Mouse (Mus musculus): ENCODE results near the gene Ackr1. TPM values are rescaled to one million over a fixed set of nuclear protein-coding genes. Genes with fewer than 3 reads are reported as not detected.
A peak's percentile ranks its signal among the peaks of the same experiment; 100 is the strongest.

The Ackr1 gene
- total and polyA plus RNA-seq, 3 experiments: 0.19 to 0.42 TPM; not detected in 1

DNA sequence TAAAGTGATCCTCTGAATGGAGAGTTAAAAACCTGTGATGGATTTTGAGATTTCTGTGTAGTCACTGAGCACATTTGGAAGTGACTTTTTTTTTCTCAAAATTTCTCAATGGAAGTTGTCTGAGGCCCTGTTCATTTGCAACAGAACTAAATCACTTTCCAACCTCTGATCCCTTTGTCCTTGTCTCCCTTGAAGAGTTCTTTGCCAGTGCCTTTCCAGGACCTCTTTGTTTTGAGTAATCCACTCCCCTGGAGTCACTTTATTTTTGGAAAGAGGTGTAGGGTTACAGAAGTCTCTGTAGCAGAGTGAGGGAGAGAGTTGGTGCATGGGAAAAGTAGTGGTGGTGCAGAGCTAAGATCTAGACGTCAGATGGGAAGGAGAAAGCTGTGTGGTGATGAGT is 15.0 kb upstream of the Ackr1 start:
- H3K9ac ChIP-seq (ENCODE audit: control insufficient read depth, low read depth, low read length, poor library complexity, severe bottlenecking): no peak overlapping the region
- H3K27me3 ChIP-seq (ENCODE audit: control insufficient read depth in 1 of 2, insufficient read depth in 2 of 2, low read length in 2 of 2): no peaks in the 10 kb centered on the region
- no peaks in the 10 kb centered on the region for H3K9me3 ChIP-seq (replicated peaks; ENCODE audit: insufficient read depth, low read length)
- DNase-seq (ENCODE audit: low read depth, low spot score): no peak
- peaks cover 0 to 39% of the 10 kb centered on the region in 2 experiments; a peak in 2 of 4 replicates for H3K36me3 ChIP-seq (ENCODE audit: control insufficient read depth in 1 of 2, insufficient read depth in 2 of 2, low read length in 2 of 2)
- peaks cover 38 to 42% of the 10 kb centered on the region in 2 experiments for H3K4me1 ChIP-seq (ENCODE audit: control insufficient read depth in 1 of 2, insufficient read depth in 2 of 2, low read length in 2 of 2)
- no peaks in the 10 kb centered on the region; the same call in 1 of the 2 replicates for H3K79me2 ChIP-seq (ENCODE audit: control insufficient read depth, insufficient read depth, low read length, poor library complexity)
- TF ChIP-seq MEF2A (IDR thresholded peaks at IDR 0.05; ENCODE audit: extremely low read depth, insufficient replicate concordance, low read depth, low read length, poor library complexity, severe bottlenecking) (no peak), RAD21 (IDR thresholded peaks at IDR 0.05; ENCODE audit: low read depth, low read length) (no peak)
- H3K4me3 ChIP-seq (ENCODE audit: control insufficient read depth in 1 of 2, insufficient read depth in 1 of 2, low read depth in 2 of 2, low read length in 2 of 2): no peak overlapping the region
- H3K27ac ChIP-seq (ENCODE audit: control insufficient read depth, low read depth, low read length): no peak overlapping the region

DNA sequence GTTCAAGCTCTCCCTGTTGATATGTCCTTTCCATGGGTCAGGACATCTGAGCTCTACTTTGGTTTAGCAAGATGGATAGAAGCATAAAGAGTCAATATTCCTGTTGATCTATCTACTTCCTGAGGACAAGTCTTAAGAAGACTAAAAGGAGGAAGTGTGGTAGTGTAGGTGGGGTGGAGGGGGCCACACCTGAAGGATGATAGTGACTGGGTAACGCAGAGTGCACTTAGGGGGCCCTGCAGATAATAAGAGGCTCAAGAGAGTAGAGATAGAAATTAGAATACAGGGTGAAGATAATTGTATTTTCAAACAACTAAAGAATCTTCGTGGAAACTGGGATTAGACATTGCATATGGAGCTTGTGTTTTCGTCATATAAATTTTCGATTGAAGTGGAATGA is 11.6 kb upstream of the Ackr1 start:
- H3K9ac ChIP-seq (ENCODE audit: control insufficient read depth, low read depth, low read length, poor library complexity, severe bottlenecking): no peak overlapping the region
- no peaks in the 10 kb centered on the region; the same call in 1 of the 2 replicates for H3K79me2 ChIP-seq (ENCODE audit: control insufficient read depth, insufficient read depth, low read length, poor library complexity)
- H3K9me3 ChIP-seq (replicated peaks; ENCODE audit: insufficient read depth, low read length): no peaks in the 10 kb centered on the region
- no peak overlapping the region for H3K4me3 ChIP-seq (ENCODE audit: control insufficient read depth in 1 of 2, insufficient read depth in 1 of 2, low read depth in 2 of 2, low read length in 2 of 2)
- no peak overlapping the region for H3K27ac ChIP-seq (ENCODE audit: control insufficient read depth, low read depth, low read length)
- peak; percentile 33 for DNase-seq (ENCODE audit: low read depth, low spot score)
- H3K36me3 ChIP-seq (ENCODE audit: control insufficient read depth in 1 of 2, insufficient read depth in 2 of 2, low read length in 2 of 2): peaks cover 0 to 35% of the 10 kb centered on the region in 2 experiments; a peak in 2 of 4 replicates
- TF ChIP-seq GATA1 (IDR thresholded peaks at IDR 0.05; ENCODE audit: low read depth, low read length) (0 out of 2 replicates have a peak, but pooled peaks have one; percentile 20), RCOR1 (IDR thresholded peaks at IDR 0.05; ENCODE audit: low read depth, low read length) (peak; percentile 55), EP300 (IDR thresholded peaks at IDR 0.05; ENCODE audit: low read depth in 1 of 2, low read length in 2 of 2) (peak; percentile 49 to 79; a peak in 3 of 4 replicates), ELF1 (IDR thresholded peaks at IDR 0.05; ENCODE audit: low read depth, low read length) (0 out of 2 replicates have a peak, but pooled peaks have one; percentile 14), MXI1 (IDR thresholded peaks at IDR 0.05; ENCODE audit: low read depth, low read length) (no peak), POLR2AphosphoS2 (IDR thresholded peaks at IDR 0.05; ENCODE audit: low read length) (no peak), ETS1 (IDR thresholded peaks at IDR 0.05; ENCODE audit: low read depth, low read length) (peak; percentile 69)
- no peaks in the 10 kb centered on the region for H3K27me3 ChIP-seq (ENCODE audit: control insufficient read depth in 1 of 2, insufficient read depth in 2 of 2, low read length in 2 of 2)
- peaks cover 35 to 48% of the 10 kb centered on the region in 2 experiments for H3K4me1 ChIP-seq (ENCODE audit: control insufficient read depth in 1 of 2, insufficient read depth in 2 of 2, low read length in 2 of 2)

- Histone ChIP-seq H3K4me3 (ENCODE audit: control insufficient read depth in 1 of 2, insufficient read depth in 1 of 2, low read depth in 2 of 2, low read length in 2 of 2) (no peak overlapping the region), H3K27me3 (ENCODE audit: control insufficient read depth in 1 of 2, insufficient read depth in 2 of 2, low read length in 2 of 2) (no peaks in the 10 kb centered on the region), H3K4me1 (ENCODE audit: control insufficient read depth in 1 of 2, insufficient read depth in 2 of 2, low read length in 2 of 2) (peaks cover 32 to 45% of the 10 kb centered on the region in 2 experiments), H3K27ac (ENCODE audit: control insufficient read depth, low read depth, low read length) (peak overlapping the region; percentile 15; the same call in 1 of the 2 replicates), H3K79me2 (ENCODE audit: control insufficient read depth, insufficient read depth, low read length, poor library complexity) (no peaks in the 10 kb centered on the region), H3K9me3 (replicated peaks; ENCODE audit: insufficient read depth, low read length) (no peaks in the 10 kb centered on the region), H3K36me3 (ENCODE audit: control insufficient read depth in 1 of 2, insufficient read depth in 2 of 2, low read length in 2 of 2) (peaks cover 0 to 29% of the 10 kb centered on the region in 2 experiments; a peak in 2 of 4 replicates), H3K9ac (ENCODE audit: control insufficient read depth, low read depth, low read length, poor library complexity, severe bottlenecking) (no peak overlapping the region; the same call in 1 of the 2 replicates)
- DNase-seq (ENCODE audit: low read depth, low spot score): peak; percentile 65
- no peak for TF ChIP-seq TBP (IDR thresholded peaks at IDR 0.05; ENCODE audit: low read depth, low read length)
- TF ChIP-seq MAZ (IDR thresholded peaks at IDR 0.05; ENCODE audit: low read depth, low read length): no peak
- no peak for TF ChIP-seq MAX (IDR thresholded peaks at IDR 0.05; ENCODE audit: low read length)
- TF ChIP-seq TCF12 (IDR thresholded peaks at IDR 0.05; ENCODE audit: low read depth, low read length): peak; percentile 55; the same call in 1 of the 2 replicates
- TF ChIP-seq CTCF (IDR thresholded peaks at IDR 0.05 in 2 of 3, conservative IDR thresholded peaks at IDR 0.05 in 1 of 3; ENCODE audit: control insufficient read depth in 1 of 3, insufficient read depth in 1 of 3, low read depth in 2 of 3, low read length in 3 of 3, poor library complexity in 1 of 3, severe bottlenecking in 1 of 3): no peak
- TF ChIP-seq NRF1 (IDR thresholded peaks at IDR 0.05; ENCODE audit: insufficient read depth, low read depth, low read length, poor library complexity, severe bottlenecking): no peak
- TF ChIP-seq BHLHE40 (IDR thresholded peaks at IDR 0.05; ENCODE audit: borderline replicate concordance, low read depth, low read length): no peak
- no peak for TF ChIP-seq HCFC1 (IDR thresholded peaks at IDR 0.05; ENCODE audit: low read depth, low read length)
- TF ChIP-seq CHD1 (IDR thresholded peaks at IDR 0.05; ENCODE audit: low read depth, low read length): no peak
- TF ChIP-seq JUND (IDR thresholded peaks at IDR 0.05; ENCODE audit: low read depth, low read length): no peak
- TF ChIP-seq SIN3A (IDR thresholded peaks at IDR 0.05; ENCODE audit: low read length): 0 out of 2 replicates have a peak, but pooled peaks have one; percentile 23
- TF ChIP-seq GABPA (IDR thresholded peaks at IDR 0.05; ENCODE audit: low read depth, low read length): no peak
- TF ChIP-seq GATA1 (IDR thresholded peaks at IDR 0.05; ENCODE audit: low read depth, low read length): peak; percentile 69
- TF ChIP-seq POLR2AphosphoS5 (IDR thresholded peaks at IDR 0.05; ENCODE audit: borderline replicate concordance, low read depth, low read length): no peak
- TF ChIP-seq EP300 (IDR thresholded peaks at IDR 0.05; ENCODE audit: low read depth in 1 of 2, low read length in 2 of 2): peak; percentile 51 to 73; a peak in 3 of 4 replicates
- TF ChIP-seq RAD21 (IDR thresholded peaks at IDR 0.05; ENCODE audit: low read depth, low read length): no peak
- no peak for TF ChIP-seq SMC3 (IDR thresholded peaks at IDR 0.05; ENCODE audit: low read depth, low read length)
- no peak for TF ChIP-seq MYB (IDR thresholded peaks at IDR 0.05; ENCODE audit: low read depth, low read length)
- TF ChIP-seq MEF2A (IDR thresholded peaks at IDR 0.05; ENCODE audit: extremely low read depth, insufficient replicate concordance, low read depth, low read length, poor library complexity, severe bottlenecking): no peak
- no peak for TF ChIP-seq MXI1 (IDR thresholded peaks at IDR 0.05; ENCODE audit: low read depth, low read length)
- TF ChIP-seq RCOR1 (IDR thresholded peaks at IDR 0.05; ENCODE audit: low read depth, low read length): peak; percentile 72
Observed at GRCm38 (mm10) chr1:173343934-173344333, 10.4 kb upstream of the Ackr1 start.
